Mouse (Mus musculus): ENCODE results near the gene Dnajc8. TPM values are rescaled to one million over a fixed set of nuclear protein-coding genes. Genes with fewer than 3 reads are reported as not detected.
A peak's percentile ranks its signal among the peaks of the same experiment; 100 is the strongest.

Gene Dnajc8
- polyA plus RNA-seq, 1 experiment: 24.8 TPM

DNA sequence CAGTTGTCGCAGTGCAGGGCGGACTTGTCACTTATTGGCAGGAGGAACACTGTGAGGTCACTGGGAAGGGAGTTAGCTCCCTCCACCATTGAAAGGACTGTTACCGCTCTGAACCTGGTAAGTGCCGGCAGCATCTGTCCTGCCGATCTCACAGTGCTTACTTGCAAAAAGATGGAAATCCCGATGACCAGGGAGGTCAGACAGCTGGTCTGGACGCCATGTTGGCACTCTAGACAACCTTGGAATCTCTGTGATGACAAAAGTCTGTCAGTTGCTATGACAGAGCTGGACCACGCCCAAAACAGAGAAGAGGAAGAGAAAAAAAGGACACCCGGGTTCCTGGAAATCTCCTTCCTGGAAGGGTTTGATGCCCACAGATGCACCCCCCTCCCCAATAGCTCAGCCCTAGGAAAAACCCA, 32.0 kb downstream of the Dnajc8 start:
- Histone ChIP-seq H3K4me1 (ENCODE audit: control insufficient read depth, insufficient read depth, low read length) (no peaks in the 10 kb centered on the region; the same call in 1 of the 2 replicates), H3K36me3 (ENCODE audit: control insufficient read depth, insufficient read depth, low read length) (no peaks in the 10 kb centered on the region), H3K4me3 (ENCODE audit: control insufficient read depth, low read depth, low read length) (no peak overlapping the region), H3K27ac (ENCODE audit: control insufficient read depth, insufficient read depth, low read depth, low read length) (no peak overlapping the region), H3K27me3 (ENCODE audit: control insufficient read depth, insufficient read depth, low read length) (no peaks in the 10 kb centered on the region)
- TF ChIP-seq CTCF (IDR thresholded peaks at IDR 0.05; ENCODE audit: control insufficient read depth, insufficient read depth, insufficient replicate concordance, low read depth, low read length) (no peak), POLR2A (IDR thresholded peaks at IDR 0.05; ENCODE audit: control insufficient read depth, low read depth, low read length) (no peak)

DNA sequence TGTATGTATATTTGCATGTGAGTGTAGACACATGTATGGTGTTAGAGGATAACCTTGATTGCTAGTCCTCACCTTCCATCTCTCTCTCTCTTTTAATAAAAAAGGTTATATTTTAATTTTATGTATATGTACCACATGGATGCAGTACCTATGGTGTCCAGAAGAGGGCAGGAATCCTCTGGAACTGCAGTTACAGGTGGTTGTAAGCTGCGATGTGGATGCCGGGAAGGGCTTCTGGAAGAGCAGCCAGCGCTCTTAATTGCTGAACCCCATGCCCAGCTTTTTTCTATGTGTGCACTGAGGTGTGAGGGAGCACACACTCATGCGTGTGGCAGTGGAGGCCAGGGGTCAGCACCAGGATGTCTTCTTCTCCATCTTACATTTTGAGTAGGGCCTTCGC, 33.8 kb downstream of the Dnajc8 start:
- Histone ChIP-seq H3K27me3 (ENCODE audit: control insufficient read depth, insufficient read depth, low read length) (no peaks in the 10 kb centered on the region), H3K4me1 (ENCODE audit: control insufficient read depth, insufficient read depth, low read length) (no peaks in the 10 kb centered on the region; the same call in 1 of the 2 replicates), H3K36me3 (ENCODE audit: control insufficient read depth, insufficient read depth, low read length) (no peaks in the 10 kb centered on the region), H3K4me3 (ENCODE audit: control insufficient read depth, low read depth, low read length) (no peak overlapping the region), H3K27ac (ENCODE audit: control insufficient read depth, insufficient read depth, low read depth, low read length) (no peak overlapping the region)
- TF ChIP-seq POLR2A (IDR thresholded peaks at IDR 0.05; ENCODE audit: control insufficient read depth, low read depth, low read length) (no peak), CTCF (IDR thresholded peaks at IDR 0.05; ENCODE audit: control insufficient read depth, insufficient read depth, insufficient replicate concordance, low read depth, low read length) (peak; percentile 52)

DNA sequence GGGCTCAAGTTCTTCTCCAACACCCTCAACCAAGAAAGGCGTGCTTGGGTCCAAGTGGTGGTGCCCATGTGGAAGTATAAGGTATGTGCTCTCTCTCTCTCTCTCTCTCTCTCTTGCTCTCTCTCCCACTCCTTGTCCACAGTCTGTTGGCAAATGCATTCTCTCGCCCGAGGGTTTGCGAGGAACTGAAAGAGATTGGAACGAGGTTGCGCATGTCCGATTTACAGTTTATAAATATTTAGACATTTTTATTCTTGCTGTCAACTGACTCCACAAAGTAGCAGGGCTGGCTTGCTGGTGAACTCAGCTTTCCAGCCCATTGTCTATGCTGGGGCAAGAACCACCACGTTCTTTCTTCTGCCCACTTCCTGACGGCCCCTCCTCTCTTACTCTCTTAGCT, 35.8 kb downstream of the Dnajc8 start:
- TF ChIP-seq CTCF (IDR thresholded peaks at IDR 0.05; ENCODE audit: control insufficient read depth, insufficient read depth, insufficient replicate concordance, low read depth, low read length) (no peak), POLR2A (IDR thresholded peaks at IDR 0.05; ENCODE audit: control insufficient read depth, low read depth, low read length) (no peak)
- Histone ChIP-seq H3K4me1 (ENCODE audit: control insufficient read depth, insufficient read depth, low read length) (no peaks in the 10 kb centered on the region; the same call in 1 of the 2 replicates), H3K36me3 (ENCODE audit: control insufficient read depth, insufficient read depth, low read length) (no peaks in the 10 kb centered on the region), H3K27ac (ENCODE audit: control insufficient read depth, insufficient read depth, low read depth, low read length) (no peak overlapping the region), H3K4me3 (ENCODE audit: control insufficient read depth, low read depth, low read length) (no peak overlapping the region), H3K27me3 (ENCODE audit: control insufficient read depth, insufficient read depth, low read length) (no peaks in the 10 kb centered on the region)

DNA sequence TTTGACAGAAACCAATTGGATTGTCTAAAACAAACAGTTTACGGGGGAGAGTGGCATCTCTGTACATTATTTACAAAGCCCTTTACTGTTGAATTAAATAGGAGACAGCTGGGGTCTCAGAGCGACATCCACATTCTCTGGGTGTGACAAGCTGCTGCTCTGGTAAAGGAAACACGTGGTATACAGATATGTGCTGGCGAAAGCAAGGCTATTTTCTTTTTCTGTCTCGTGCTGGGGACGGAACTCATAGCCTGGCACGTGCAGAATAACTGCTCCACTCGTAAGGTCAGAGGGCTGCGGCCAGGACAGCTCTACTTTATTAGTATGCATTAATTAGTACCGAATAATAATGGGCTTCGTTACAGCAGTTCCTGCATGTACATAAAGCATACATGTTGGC, 38.0 kb downstream of the Dnajc8 start:
- Histone ChIP-seq H3K4me1 (ENCODE audit: control insufficient read depth, insufficient read depth, low read length) (no peaks in the 10 kb centered on the region), H3K27me3 (ENCODE audit: control insufficient read depth, insufficient read depth, low read length) (no peaks in the 10 kb centered on the region), H3K4me3 (ENCODE audit: control insufficient read depth, low read depth, low read length) (no peak overlapping the region), H3K27ac (ENCODE audit: control insufficient read depth, insufficient read depth, low read depth, low read length) (no peak overlapping the region), H3K36me3 (ENCODE audit: control insufficient read depth, insufficient read depth, low read length) (no peaks in the 10 kb centered on the region)
- TF ChIP-seq POLR2A (IDR thresholded peaks at IDR 0.05; ENCODE audit: control insufficient read depth, low read depth, low read length): no peak
- no peak for TF ChIP-seq CTCF (IDR thresholded peaks at IDR 0.05; ENCODE audit: control insufficient read depth, insufficient read depth, insufficient replicate concordance, low read depth, low read length)

DNA sequence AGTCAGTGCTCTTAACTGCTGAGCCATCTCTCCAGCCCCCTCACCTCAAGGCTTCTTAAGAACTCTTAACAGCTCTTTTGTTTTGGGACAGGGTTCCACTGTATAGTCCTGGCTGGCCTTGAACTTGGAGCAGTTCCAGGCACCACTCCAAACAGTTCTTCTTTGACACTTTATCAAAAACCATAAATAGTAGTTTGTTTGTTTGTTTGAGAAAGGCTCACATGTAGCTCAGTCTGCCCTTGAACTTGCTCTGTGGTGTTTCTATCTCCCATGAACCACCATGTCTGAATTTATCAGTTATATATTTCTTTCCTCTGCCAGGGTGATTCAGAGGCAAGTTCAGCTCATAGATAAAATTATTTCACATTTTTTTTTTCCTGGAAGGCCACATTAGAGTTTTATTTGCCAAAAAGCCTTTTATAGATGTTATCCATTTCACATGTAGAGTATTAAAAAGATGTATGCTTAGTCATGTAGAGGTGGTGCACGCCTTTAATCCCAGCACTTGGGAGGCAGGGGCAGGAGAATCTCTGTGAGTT, 39.5 kb downstream of the Dnajc8 start:
- H3K27ac ChIP-seq (ENCODE audit: control insufficient read depth, insufficient read depth, low read depth, low read length): no peak overlapping the region
- no peaks in the 10 kb centered on the region for H3K27me3 ChIP-seq (ENCODE audit: control insufficient read depth, insufficient read depth, low read length)
- H3K36me3 ChIP-seq (ENCODE audit: control insufficient read depth, insufficient read depth, low read length): no peaks in the 10 kb centered on the region
- no peak for TF ChIP-seq CTCF (IDR thresholded peaks at IDR 0.05; ENCODE audit: control insufficient read depth, insufficient read depth, insufficient replicate concordance, low read depth, low read length)
- no peak for TF ChIP-seq POLR2A (IDR thresholded peaks at IDR 0.05; ENCODE audit: control insufficient read depth, low read depth, low read length)
- H3K4me1 ChIP-seq (ENCODE audit: control insufficient read depth, insufficient read depth, low read length): peaks cover 2% of the 10 kb centered on the region; the same call in 1 of the 2 replicates
- H3K4me3 ChIP-seq (ENCODE audit: control insufficient read depth, low read depth, low read length): no peak overlapping the region

DNA sequence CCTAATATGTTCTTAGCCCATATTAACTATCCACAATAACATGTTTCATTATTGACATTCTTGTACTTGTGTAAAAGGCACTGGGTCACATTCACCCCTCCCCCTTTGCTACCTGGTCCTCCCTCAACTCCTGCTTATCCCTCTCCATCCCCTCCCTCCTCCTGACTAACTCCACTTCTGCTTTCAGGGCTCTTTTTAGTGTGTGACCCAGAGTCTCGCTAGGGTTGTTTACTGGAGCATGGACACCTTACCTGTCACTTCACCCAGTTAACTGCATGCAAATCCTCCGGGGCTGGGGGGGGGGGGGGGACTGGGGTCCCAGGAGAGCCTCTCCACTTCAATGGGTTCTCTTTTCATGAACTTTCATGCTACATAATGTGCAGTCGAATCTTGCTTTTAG, 48.4 kb downstream of the Dnajc8 start:
- Histone ChIP-seq H3K4me1 (ENCODE audit: control insufficient read depth, insufficient read depth, low read length) (peaks cover 2% of the 10 kb centered on the region; the same call in 1 of the 2 replicates), H3K36me3 (ENCODE audit: control insufficient read depth, insufficient read depth, low read length) (no peaks in the 10 kb centered on the region), H3K27me3 (ENCODE audit: control insufficient read depth, insufficient read depth, low read length) (no peaks in the 10 kb centered on the region), H3K4me3 (ENCODE audit: control insufficient read depth, low read depth, low read length) (no peak overlapping the region), H3K27ac (ENCODE audit: control insufficient read depth, insufficient read depth, low read depth, low read length) (no peak overlapping the region)
- TF ChIP-seq CTCF (IDR thresholded peaks at IDR 0.05; ENCODE audit: control insufficient read depth, insufficient read depth, insufficient replicate concordance, low read depth, low read length): no peak
- TF ChIP-seq POLR2A (IDR thresholded peaks at IDR 0.05; ENCODE audit: control insufficient read depth, low read depth, low read length): no peak

DNA sequence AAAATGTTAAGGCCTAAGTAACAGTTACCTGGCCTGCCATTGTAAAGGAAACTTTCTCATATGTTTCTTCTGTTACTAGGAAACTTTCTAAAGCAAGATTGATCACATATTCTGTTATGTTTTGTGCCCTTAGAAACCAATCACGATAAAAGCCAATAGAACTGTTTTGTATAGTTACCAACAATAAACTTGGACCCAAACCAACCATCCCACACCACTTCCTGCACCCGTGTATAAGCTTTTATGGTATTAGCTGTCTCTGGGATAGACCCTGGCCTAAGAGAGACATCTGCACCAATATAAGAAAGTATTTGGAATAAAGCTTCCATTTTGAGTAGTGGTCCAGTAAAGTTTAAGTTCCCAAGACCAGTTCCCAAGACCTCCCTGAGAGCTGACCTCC, 49.6 kb downstream of the Dnajc8 start:
- Histone ChIP-seq H3K27me3 (ENCODE audit: control insufficient read depth, insufficient read depth, low read length) (no peaks in the 10 kb centered on the region), H3K36me3 (ENCODE audit: control insufficient read depth, insufficient read depth, low read length) (no peaks in the 10 kb centered on the region), H3K4me3 (ENCODE audit: control insufficient read depth, low read depth, low read length) (no peak overlapping the region), H3K4me1 (ENCODE audit: control insufficient read depth, insufficient read depth, low read length) (no peaks in the 10 kb centered on the region), H3K27ac (ENCODE audit: control insufficient read depth, insufficient read depth, low read depth, low read length) (no peak overlapping the region)
- TF ChIP-seq CTCF (IDR thresholded peaks at IDR 0.05; ENCODE audit: control insufficient read depth, insufficient read depth, insufficient replicate concordance, low read depth, low read length): no peak
- no peak for TF ChIP-seq POLR2A (IDR thresholded peaks at IDR 0.05; ENCODE audit: control insufficient read depth, low read depth, low read length)

All from testis, adult 2 months (tissue).